Mouse (Mus musculus): Measurements from ENCODE around the gene Olfr619. TPM values are rescaled to one million over a fixed set of nuclear protein-coding genes. Genes with fewer than 3 reads are reported as not detected.

Olfr619 gene
- not detected for polyA plus RNA-seq (2012; fragmentation: generic; extraction: Trizol)
- long read RNA-seq, experiment 1, result 0 reads
- long read RNA-seq, experiment 2, result 0 reads

GRCm38 (mm10) chr7:103600275-103600674 lies at the start of gene Olfr619:
Olfr619 (plus strand) TSS chr7:103600575.
- Histone ChIP-seq H3K79me3 (ENCODE audit: low read depth) (no peaks in the 10 kb centered on the region), H3K27me3 (ENCODE audit: control insufficient read depth, insufficient read depth, insufficient read length) (no peaks in the 10 kb centered on the region), H3K36me3 (ENCODE audit: control insufficient read depth, insufficient read depth) (no peaks in the 10 kb centered on the region), H3ac (ENCODE audit: control insufficient read depth, insufficient read length, low read depth) (no peak within 1 kb of the TSS), H3K4me3 (ENCODE audit: insufficient read depth, poor library complexity, severe bottlenecking) (no peak within 1 kb of the TSS), H3K79me2 (ENCODE audit: control insufficient read depth, insufficient read depth) (no peaks in the 10 kb centered on the region)
- no peak for TF ChIP-seq CEBPB (IDR thresholded peaks at IDR 0.05; ENCODE audit: low read depth)
- TF ChIP-seq MAX (IDR thresholded peaks at IDR 0.05), result no peak
- no peak for TF ChIP-seq FOSL1 (IDR thresholded peaks at IDR 0.05; ENCODE audit: insufficient read depth, low read length, poor library complexity, severe bottlenecking)
- TF ChIP-seq USF1 (IDR thresholded peaks at IDR 0.05; ENCODE audit: low read depth), result no peak
- no peak for TF ChIP-seq MYOG (IDR thresholded peaks at IDR 0.05; ENCODE audit: control insufficient read depth, extremely low read depth, insufficient read length)
- TF ChIP-seq MYOD1 (IDR thresholded peaks at IDR 0.05; ENCODE audit: control insufficient read depth, insufficient read length, low read depth), result no peak
- no peak for TF ChIP-seq CTCF (IDR thresholded peaks at IDR 0.05; ENCODE audit: control insufficient read depth, insufficient read depth, insufficient read length)

- Histone ChIP-seq H3K79me3 (ENCODE audit: low read depth) (no peaks in the 10 kb centered on the region), H3K4me3 (ENCODE audit: insufficient read depth, poor library complexity, severe bottlenecking) (no peak within 1 kb of the TSS), H3K79me2 (ENCODE audit: control insufficient read depth, insufficient read depth) (no peaks in the 10 kb centered on the region), H3ac (ENCODE audit: control insufficient read depth, insufficient read length, low read depth) (no peak within 1 kb of the TSS), H3K36me3 (ENCODE audit: control insufficient read depth, insufficient read depth) (no peaks in the 10 kb centered on the region), H3K27me3 (ENCODE audit: control insufficient read depth, insufficient read depth, insufficient read length) (no peaks in the 10 kb centered on the region)
- TF ChIP-seq CTCF (IDR thresholded peaks at IDR 0.05; ENCODE audit: control insufficient read depth, insufficient read depth, insufficient read length) (no peak), MAX (IDR thresholded peaks at IDR 0.05) (no peak), FOSL1 (IDR thresholded peaks at IDR 0.05; ENCODE audit: insufficient read depth, low read length, poor library complexity, severe bottlenecking) (no peak), USF1 (IDR thresholded peaks at IDR 0.05; ENCODE audit: low read depth) (no peak), CEBPB (IDR thresholded peaks at IDR 0.05; ENCODE audit: low read depth) (no peak), MYOG (IDR thresholded peaks at IDR 0.05; ENCODE audit: control insufficient read depth, extremely low read depth, insufficient read length) (no peak), MYOD1 (IDR thresholded peaks at IDR 0.05; ENCODE audit: control insufficient read depth, insufficient read length, low read depth) (no peak)
These were observed 44.6 kb upstream of the Olfr619 start, which contains the start of gene Olfr615 for GRCm38 (mm10) chr7:103555779-103556178. Olfr615 (plus strand) TSS chr7:103556079.

- TF ChIP-seq MAX (IDR thresholded peaks at IDR 0.05) (no peak), MYOD1 (IDR thresholded peaks at IDR 0.05; ENCODE audit: control insufficient read depth, insufficient read length, low read depth) (no peak), MYOG (IDR thresholded peaks at IDR 0.05; ENCODE audit: control insufficient read depth, extremely low read depth, insufficient read length) (no peak)
- Histone ChIP-seq H3ac (ENCODE audit: control insufficient read depth, insufficient read length, low read depth) (no peak within 1 kb of the TSS), H3K27me3 (ENCODE audit: control insufficient read depth, insufficient read depth, insufficient read length) (no peaks in the 10 kb centered on the region), H3K4me3 (ENCODE audit: insufficient read depth, poor library complexity, severe bottlenecking) (no peak within 1 kb of the TSS), H3K36me3 (ENCODE audit: control insufficient read depth, insufficient read depth) (no peaks in the 10 kb centered on the region), H3K79me2 (ENCODE audit: control insufficient read depth, insufficient read depth) (no peaks in the 10 kb centered on the region), H3K79me3 (ENCODE audit: low read depth) (no peaks in the 10 kb centered on the region)
These were observed 31.3 kb upstream of the Olfr619 start, which contains the start of gene Olfr616 for GRCm38 (mm10) chr7:103569043-103569442. Olfr616 (minus strand) TSS chr7:103569143.

- Histone ChIP-seq H3K79me3 (ENCODE audit: low read depth) (no peaks in the 10 kb centered on the region), H3K4me3 (ENCODE audit: insufficient read depth, poor library complexity, severe bottlenecking) (no peak within 1 kb of the TSS), H3K79me2 (ENCODE audit: control insufficient read depth, insufficient read depth) (no peaks in the 10 kb centered on the region), H3ac (ENCODE audit: control insufficient read depth, insufficient read length, low read depth) (no peak within 1 kb of the TSS), H3K36me3 (ENCODE audit: control insufficient read depth, insufficient read depth) (no peaks in the 10 kb centered on the region), H3K27me3 (ENCODE audit: control insufficient read depth, insufficient read depth, insufficient read length) (no peaks in the 10 kb centered on the region)
- TF ChIP-seq MYOG (IDR thresholded peaks at IDR 0.05; ENCODE audit: control insufficient read depth, extremely low read depth, insufficient read length), result no peak
- TF ChIP-seq MYOD1 (IDR thresholded peaks at IDR 0.05; ENCODE audit: control insufficient read depth, insufficient read length, low read depth), result no peak
- TF ChIP-seq USF1 (IDR thresholded peaks at IDR 0.05; ENCODE audit: low read depth), result no peak
- TF ChIP-seq CEBPB (IDR thresholded peaks at IDR 0.05; ENCODE audit: low read depth), result no peak
- TF ChIP-seq CTCF (IDR thresholded peaks at IDR 0.05; ENCODE audit: control insufficient read depth, insufficient read depth, insufficient read length), result no peak
- TF ChIP-seq MAX (IDR thresholded peaks at IDR 0.05), result no peak
- no peak for TF ChIP-seq FOSL1 (IDR thresholded peaks at IDR 0.05; ENCODE audit: insufficient read depth, low read length, poor library complexity, severe bottlenecking)
These were observed 27.6 kb upstream of the Olfr619 start, which contains the start of gene Olfr617 for GRCm38 (mm10) chr7:103572761-103573160. Olfr617 (plus strand) TSS chr7:103573061.

GRCm38 (mm10) chr7:103589803-103590202 lies 10.6 kb upstream of the Olfr619 start, which contains the start of gene Olfr618:
Olfr618 (plus strand) TSS chr7:103590103.
- Histone ChIP-seq H3K27me3 (ENCODE audit: control insufficient read depth, insufficient read depth, insufficient read length) (no peaks in the 10 kb centered on the region), H3K4me3 (ENCODE audit: insufficient read depth, poor library complexity, severe bottlenecking) (no peak within 1 kb of the TSS), H3K79me3 (ENCODE audit: low read depth) (no peaks in the 10 kb centered on the region), H3K36me3 (ENCODE audit: control insufficient read depth, insufficient read depth) (no peaks in the 10 kb centered on the region), H3ac (ENCODE audit: control insufficient read depth, insufficient read length, low read depth) (no peak within 1 kb of the TSS), H3K79me2 (ENCODE audit: control insufficient read depth, insufficient read depth) (no peaks in the 10 kb centered on the region)
- TF ChIP-seq MYOD1 (IDR thresholded peaks at IDR 0.05; ENCODE audit: control insufficient read depth, insufficient read length, low read depth) (no peak), MAX (IDR thresholded peaks at IDR 0.05) (no peak), CEBPB (IDR thresholded peaks at IDR 0.05; ENCODE audit: low read depth) (no peak), MYOG (IDR thresholded peaks at IDR 0.05; ENCODE audit: control insufficient read depth, extremely low read depth, insufficient read length) (no peak), FOSL1 (IDR thresholded peaks at IDR 0.05; ENCODE audit: insufficient read depth, low read length, poor library complexity, severe bottlenecking) (no peak), CTCF (IDR thresholded peaks at IDR 0.05; ENCODE audit: control insufficient read depth, insufficient read depth, insufficient read length) (no peak), USF1 (IDR thresholded peaks at IDR 0.05; ENCODE audit: low read depth) (no peak)

- Histone ChIP-seq H3K79me2 (ENCODE audit: control insufficient read depth, insufficient read depth) (no peaks in the 10 kb centered on the region), H3K36me3 (ENCODE audit: control insufficient read depth, insufficient read depth) (no peaks in the 10 kb centered on the region), H3K79me3 (ENCODE audit: low read depth) (no peaks in the 10 kb centered on the region), H3K4me3 (ENCODE audit: insufficient read depth, poor library complexity, severe bottlenecking) (no peak overlapping the region), H3ac (ENCODE audit: control insufficient read depth, insufficient read length, low read depth) (no peak overlapping the region), H3K27me3 (ENCODE audit: control insufficient read depth, insufficient read depth, insufficient read length) (no peaks in the 10 kb centered on the region)
- TF ChIP-seq MYOG (IDR thresholded peaks at IDR 0.05; ENCODE audit: control insufficient read depth, extremely low read depth, insufficient read length) (no peak), CTCF (IDR thresholded peaks at IDR 0.05; ENCODE audit: control insufficient read depth, insufficient read depth, insufficient read length) (no peak), USF1 (IDR thresholded peaks at IDR 0.05; ENCODE audit: low read depth) (no peak), FOSL1 (IDR thresholded peaks at IDR 0.05; ENCODE audit: insufficient read depth, low read length, poor library complexity, severe bottlenecking) (no peak), MAX (IDR thresholded peaks at IDR 0.05) (no peak), MYOD1 (IDR thresholded peaks at IDR 0.05; ENCODE audit: control insufficient read depth, insufficient read length, low read depth) (no peak), CEBPB (IDR thresholded peaks at IDR 0.05; ENCODE audit: low read depth) (no peak)
These were observed 7.0 kb downstream of the Olfr619 start for GRCm38 (mm10) chr7:103607425-103607824.

Measured in C2C12 (cell line).